ENCODE assay signal across 9 mouse cellular contexts in genomic region chr7:13046084-13046483, GRCm38 (mm10). TPM values are rescaled to one million over a fixed set of nuclear protein-coding genes. Genes with fewer than 3 reads are reported as not detected.
DNase-seq lines count a peak whose midpoint lies in the region; ATAC-seq lines count a peak whose summit lies in the region.
"Had no signal": no experiment of that assay in that cellular context is flagged by ENCODE, and none has a peak within 500 bp of the region (broad histone marks: within the 10 kb centered on the region; RNA-seq: fewer than 3 reads in every experiment).

No protein-coding gene starts in this region.

- no peak overlapping the region for H3K4me3 ChIP-seq in hindbrain, embryonic 11.5 days (ENCODE audit: low read depth, low read length)
- H3K4me3 ChIP-seq in hindbrain, embryonic 16.5 days (ENCODE audit: low read length), result no peak overlapping the region
- no peak overlapping the region for H3K4me3 ChIP-seq in liver, embryonic 13.5 days (replicated peaks)

- ATAC-seq in hindbrain, embryonic 11.5 days (ENCODE audit: low FRiP score), result peak; percentile 64
- no peak; the same call in 1 of the 2 replicates for ATAC-seq in hindbrain, embryonic 16.5 days
- ATAC-seq in erythroblast, adult 5-6 weeks (replicated peaks; ENCODE audit: low FRiP score, poor library complexity, severe bottlenecking), result peak; percentile 84
- peak; percentile 90 for ATAC-seq in inflammation-experienced regulatory T-cells, adult 6 months
- peak; percentile 52 for ATAC-seq in liver, embryonic 13.5 days (ENCODE audit: low read depth)

- peaks cover 8% of the 10 kb centered on the region; the same call in 1 of the 2 replicates for H3K4me1 ChIP-seq in hindbrain, embryonic 11.5 days (replicated peaks; ENCODE audit: control insufficient read depth, insufficient read depth, low read length)
- peaks cover 14% of the 10 kb centered on the region for H3K4me1 ChIP-seq in hindbrain, embryonic 16.5 days (ENCODE audit: control insufficient read depth, insufficient read depth, low read depth, low read length)
- peaks cover 17% of the 10 kb centered on the region for H3K4me1 ChIP-seq in liver, embryonic 13.5 days (replicated peaks)

- WGBS in hindbrain, embryonic 11.5 days, result 13% methylated on average over 2 of the region's 2 CpGs
- WGBS in hindbrain, embryonic 16.5 days, result 7% methylated on average over 2 of the region's 2 CpGs
- WGBS in liver, embryonic 13.5 days (ENCODE audit: insufficient replicate concordance), result 4% methylated on average over 2 of the region's 2 CpGs

- H3K27me3 ChIP-seq in hindbrain, embryonic 11.5 days (ENCODE audit: control insufficient read depth, insufficient read depth, low read length), result peaks cover 35% of the 10 kb centered on the region
- peaks cover 18% of the 10 kb centered on the region for H3K27me3 ChIP-seq in hindbrain, embryonic 16.5 days (replicated peaks; ENCODE audit: control insufficient read depth, insufficient read depth, low read length)
- H3K27me3 ChIP-seq in liver, embryonic 13.5 days, result peaks cover 48% of the 10 kb centered on the region

- H3K4me2 ChIP-seq in hindbrain, embryonic 11.5 days (replicated peaks; ENCODE audit: low read depth, low read length), result no peak overlapping the region
- H3K4me2 ChIP-seq in hindbrain, embryonic 16.5 days (ENCODE audit: low read length), result no peak overlapping the region
- no peak overlapping the region for H3K4me2 ChIP-seq in liver, embryonic 13.5 days

- no peak overlapping the region for H3K9ac ChIP-seq in hindbrain, embryonic 11.5 days (ENCODE audit: low read depth, low read length)
- H3K9ac ChIP-seq in hindbrain, embryonic 16.5 days (ENCODE audit: low read depth, low read length), result no peak overlapping the region
- H3K9ac ChIP-seq in liver, embryonic 13.5 days, result no peak overlapping the region

- no peak overlapping the region for H3K27ac ChIP-seq in hindbrain, embryonic 11.5 days (ENCODE audit: low read depth, low read length)
- H3K27ac ChIP-seq in hindbrain, embryonic 16.5 days (ENCODE audit: low read depth, low read length), result no peak overlapping the region
- no peak overlapping the region for H3K27ac ChIP-seq in liver, embryonic 13.5 days
- H3K27ac ChIP-seq: macrophage had no signal

- H3K9me3 ChIP-seq in hindbrain, embryonic 11.5 days (ENCODE audit: control insufficient read depth, low read length), result no peaks in the 10 kb centered on the region
- no peaks in the 10 kb centered on the region for H3K9me3 ChIP-seq in hindbrain, embryonic 16.5 days (ENCODE audit: control insufficient read depth, low read length)
- 0 out of 2 replicates have a peak, but pooled peaks cover 6% of the 10 kb centered on the region for H3K9me3 ChIP-seq in liver, embryonic 13.5 days (replicated peaks)

- DNase-seq in hindbrain, embryonic 11.5 days (ENCODE audit: low spot score), result peak; percentile 76
- peak; percentile 80 for DNase-seq in adrenal gland, postnatal 10 days
- peak; percentile 54 for DNase-seq in liver, embryonic 13.5 days
- peak; percentile 62 to 75 for DNase-seq in natural killer cell, adult 2 months (ENCODE audit: low spot score in 2 of 2)
- no peak for DNase-seq in right cerebral cortex, postnatal 25 days

- no peaks in the 10 kb centered on the region for H3K36me3 ChIP-seq in hindbrain, embryonic 11.5 days (ENCODE audit: control insufficient read depth, insufficient read depth, low read length)
- H3K36me3 ChIP-seq in hindbrain, embryonic 16.5 days (ENCODE audit: control insufficient read depth, insufficient read depth, low read length), result no peaks in the 10 kb centered on the region
- no peaks in the 10 kb centered on the region for H3K36me3 ChIP-seq in liver, embryonic 13.5 days

RNA-seq across cellular contexts. Expression of gene Ube2m, which starts 8.0 kb away (rescaled TPM):
- polyA plus RNA-seq in hindbrain, embryonic 11.5 days (2014; fragmentation: Nextera tagmentation; extraction: Ambion mirVana), result 147 and 173 TPM in 2 replicates
- 41.3 and 64.6 TPM in 2 replicates for polyA plus RNA-seq in hindbrain, embryonic 16.5 days (2015; fragmentation: Nextera tagmentation; extraction: Ambion mirVana)
- total RNA-seq in adrenal gland, postnatal 10 days (2021), result 100 to 1,000 TPM; 175 to 186 TPM
- total RNA-seq in erythroblast, adult 5-6 weeks (2015; ENCODE audit: low replicate concordance), result 45.0 and 92.0 TPM in 2 replicates
- 32.8 and 112 TPM in 2 replicates for total RNA-seq in erythroblast, adult 5-6 weeks (2017; ENCODE audit: low replicate concordance)
- polyA plus RNA-seq in inflammation-experienced regulatory T-cells, adult 6 months (2017; shearing (Covaris generic)), result 10 to 100 TPM; 14.9 to 21.8 (median 16.4) TPM
- polyA plus RNA-seq in liver, embryonic 13.5 days (2015; fragmentation: Nextera tagmentation; extraction: Ambion mirVana), result 70.0 and 80.8 TPM in 2 replicates

RNA-seq across cellular contexts. Expression of gene Mzf1, which starts 8.5 kb away (rescaled TPM):
- polyA plus RNA-seq in hindbrain, embryonic 11.5 days (2014; fragmentation: Nextera tagmentation; extraction: Ambion mirVana), result 2.4 and 2.6 TPM in 2 replicates
- 9.3 and 9.7 TPM in 2 replicates for polyA plus RNA-seq in hindbrain, embryonic 16.5 days (2015; fragmentation: Nextera tagmentation; extraction: Ambion mirVana)
- 1 to 10 TPM; 2.1 to 4.9 TPM for total RNA-seq in adrenal gland, postnatal 10 days (2021)
- not detected in 2 replicates for total RNA-seq in erythroblast, adult 5-6 weeks (2015; ENCODE audit: low replicate concordance)
- total RNA-seq in erythroblast, adult 5-6 weeks (2017; ENCODE audit: low replicate concordance), result 0.56 TPM in 1 of 2 replicates, not detected in the other
- polyA plus RNA-seq in inflammation-experienced regulatory T-cells, adult 6 months (2017; shearing (Covaris generic)), result under 1 TPM; 0.18 to 0.35 (median 0.20) TPM
- polyA plus RNA-seq in liver, embryonic 13.5 days (2015; fragmentation: Nextera tagmentation; extraction: Ambion mirVana), result 0.45 and 0.52 TPM in 2 replicates

RNA-seq across cellular contexts. Expression of gene Chmp2a, which starts 11.5 kb away (rescaled TPM):
- 154 and 157 TPM in 2 replicates for polyA plus RNA-seq in hindbrain, embryonic 11.5 days (2014; fragmentation: Nextera tagmentation; extraction: Ambion mirVana)
- polyA plus RNA-seq in hindbrain, embryonic 16.5 days (2015; fragmentation: Nextera tagmentation; extraction: Ambion mirVana), result 174 TPM in 2 replicates
- total RNA-seq in adrenal gland, postnatal 10 days (2021), result 100 to 1,000 TPM; 165 to 169 TPM
- total RNA-seq in erythroblast, adult 5-6 weeks (2015; ENCODE audit: low replicate concordance), result 97.4 and 99.3 TPM in 2 replicates
- 144 and 170 TPM in 2 replicates for total RNA-seq in erythroblast, adult 5-6 weeks (2017; ENCODE audit: low replicate concordance)
- polyA plus RNA-seq in inflammation-experienced regulatory T-cells, adult 6 months (2017; shearing (Covaris generic)), result 100 to 1,000 TPM; 296 to 343 (median 309) TPM
- 127 and 130 TPM in 2 replicates for polyA plus RNA-seq in liver, embryonic 13.5 days (2015; fragmentation: Nextera tagmentation; extraction: Ambion mirVana)

RNA-seq across cellular contexts. Expression of gene Zbtb45, which starts 36.2 kb away (rescaled TPM):
- 25.0 and 25.3 TPM in 2 replicates for polyA plus RNA-seq in hindbrain, embryonic 11.5 days (2014; fragmentation: Nextera tagmentation; extraction: Ambion mirVana)
- polyA plus RNA-seq in hindbrain, embryonic 16.5 days (2015; fragmentation: Nextera tagmentation; extraction: Ambion mirVana), result 38.3 and 41.4 TPM in 2 replicates
- total RNA-seq in adrenal gland, postnatal 10 days (2021), result 10 to 100 TPM; 11.3 to 13.6 TPM
- total RNA-seq in erythroblast, adult 5-6 weeks (2015; ENCODE audit: low replicate concordance), result 2.7 and 8.2 TPM in 2 replicates
- total RNA-seq in erythroblast, adult 5-6 weeks (2017; ENCODE audit: low replicate concordance), result 21.2 and 23.4 TPM in 2 replicates
- polyA plus RNA-seq in inflammation-experienced regulatory T-cells, adult 6 months (2017; shearing (Covaris generic)), result 1 to 10 TPM; 5.4 to 8.0 (median 6.5) TPM
- 14.4 and 17.3 TPM in 2 replicates for polyA plus RNA-seq in liver, embryonic 13.5 days (2015; fragmentation: Nextera tagmentation; extraction: Ambion mirVana)

RNA-seq across cellular contexts. Expression of gene Trim28, which starts 47.2 kb away (rescaled TPM):
- 427 and 438 TPM in 2 replicates for polyA plus RNA-seq in hindbrain, embryonic 11.5 days (2014; fragmentation: Nextera tagmentation; extraction: Ambion mirVana)
- polyA plus RNA-seq in hindbrain, embryonic 16.5 days (2015; fragmentation: Nextera tagmentation; extraction: Ambion mirVana), result 165 and 195 TPM in 2 replicates
- 100 to 1,000 TPM; 218 to 247 TPM for total RNA-seq in adrenal gland, postnatal 10 days (2021)
- 209 and 235 TPM in 2 replicates for total RNA-seq in erythroblast, adult 5-6 weeks (2015; ENCODE audit: low replicate concordance)
- 226 and 257 TPM in 2 replicates for total RNA-seq in erythroblast, adult 5-6 weeks (2017; ENCODE audit: low replicate concordance)
- 10 to 100 TPM; 42.1 to 76.8 (median 57.0) TPM for polyA plus RNA-seq in inflammation-experienced regulatory T-cells, adult 6 months (2017; shearing (Covaris generic))
- polyA plus RNA-seq in liver, embryonic 13.5 days (2015; fragmentation: Nextera tagmentation; extraction: Ambion mirVana), result 92.3 and 102 TPM in 2 replicates
